Mouse (Mus musculus) liver (tissue): Measurements from ENCODE around the gene Sec14l2.

Experiments
- DNase-seq: peaks from one replicate; pipeline ENCODE4 v3.0.0-alpha.2; 2020; ENCODE audit warnings: mixed read lengths

The Sec14l2 gene

DNA sequence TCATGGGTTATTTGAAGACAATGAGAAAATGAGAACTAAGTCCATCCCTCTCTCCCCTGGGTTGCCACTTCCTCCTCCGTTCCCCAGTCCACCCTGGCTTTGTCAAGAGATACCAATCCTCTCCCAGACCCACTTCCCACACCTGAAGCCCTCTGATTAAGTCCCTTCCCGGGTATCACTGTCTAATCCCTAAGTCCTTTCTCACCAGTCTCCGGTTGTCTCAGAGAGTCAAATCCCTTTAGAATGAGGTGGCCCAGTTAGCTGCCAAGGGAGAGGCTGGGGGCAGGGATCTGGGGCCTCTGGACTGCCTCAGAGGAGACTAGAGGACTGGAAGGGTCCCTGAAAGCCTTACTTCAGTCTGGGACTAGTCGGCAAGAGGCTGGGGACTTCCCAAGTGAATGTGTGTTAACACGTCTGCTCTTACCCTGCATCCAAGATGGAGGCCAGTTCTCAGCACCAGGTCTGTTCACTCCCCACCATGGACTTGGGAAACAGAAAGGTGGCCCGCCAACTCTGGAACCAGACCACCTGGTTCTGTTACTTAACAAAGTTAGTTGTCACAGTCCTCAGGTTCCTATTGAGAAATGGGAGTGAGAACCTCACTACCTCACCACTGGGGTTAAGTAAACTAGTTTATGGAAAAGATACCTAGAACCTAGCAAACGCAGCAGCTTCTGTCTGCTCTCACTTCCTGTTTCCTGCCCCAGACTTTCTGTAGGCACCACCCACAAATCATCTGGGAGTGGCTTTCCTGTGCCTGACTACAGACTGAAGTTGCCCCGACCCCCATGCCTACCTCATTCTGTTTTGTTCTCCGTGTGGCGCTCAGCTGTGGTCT is at the start of gene Sec14l2:
Gene Sec14l2 (minus strand): TSS at position 674 of the 838 bp plus-strand sequence.
- peak; percentile 47 for DNase-seq

DNA sequence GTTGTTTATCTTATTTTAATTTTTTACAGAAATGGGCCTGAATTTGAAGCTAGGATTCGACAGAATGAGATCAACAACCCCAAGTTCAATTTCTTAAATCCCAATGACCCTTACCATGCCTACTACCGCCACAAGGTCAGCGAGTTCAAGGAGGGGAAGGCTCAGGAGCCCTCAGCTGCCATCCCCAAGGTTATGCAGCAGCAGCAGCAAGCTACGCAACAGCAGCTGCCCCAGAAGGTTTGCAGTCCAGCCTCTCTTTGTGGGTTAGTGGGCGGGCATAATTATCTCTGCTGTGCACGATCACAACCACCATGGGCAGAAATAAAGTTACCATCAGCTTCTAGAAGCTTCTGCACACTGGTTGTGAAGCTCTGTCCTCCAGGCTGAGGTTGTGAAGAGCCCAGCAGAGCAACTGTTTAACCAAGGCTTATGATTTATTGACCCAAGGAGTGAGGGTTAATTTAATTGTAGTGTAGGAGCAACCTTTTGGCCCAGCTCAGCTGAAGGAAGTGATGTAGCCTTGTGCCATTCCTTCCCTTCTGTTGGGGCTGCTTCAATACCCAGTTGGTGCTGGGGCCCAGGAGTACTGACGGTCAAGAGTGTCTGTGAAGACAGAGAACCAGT is 43.4 kb upstream of the Sec14l2 start:
- no peak for DNase-seq

DNA sequence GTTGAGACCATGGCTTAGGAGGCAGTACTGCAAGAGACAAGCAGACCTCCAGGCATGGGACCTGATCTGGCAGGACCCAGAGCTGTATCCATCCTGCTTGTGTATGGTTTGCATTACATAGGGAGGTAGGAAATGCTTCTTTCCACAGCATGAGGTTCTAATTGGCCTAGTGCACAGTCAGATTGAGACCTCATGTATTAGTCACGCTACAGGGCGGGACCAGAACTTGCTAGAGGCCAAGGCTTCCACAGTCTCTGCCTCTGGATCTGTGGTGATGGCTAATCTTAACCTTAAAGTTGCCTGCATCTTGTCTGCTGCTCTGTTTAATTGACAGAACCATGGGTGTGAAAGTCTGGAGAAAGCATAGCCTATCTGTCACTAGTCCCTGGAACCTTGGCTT is 41.5 kb upstream of the Sec14l2 start:
- no peak for DNase-seq

DNA sequence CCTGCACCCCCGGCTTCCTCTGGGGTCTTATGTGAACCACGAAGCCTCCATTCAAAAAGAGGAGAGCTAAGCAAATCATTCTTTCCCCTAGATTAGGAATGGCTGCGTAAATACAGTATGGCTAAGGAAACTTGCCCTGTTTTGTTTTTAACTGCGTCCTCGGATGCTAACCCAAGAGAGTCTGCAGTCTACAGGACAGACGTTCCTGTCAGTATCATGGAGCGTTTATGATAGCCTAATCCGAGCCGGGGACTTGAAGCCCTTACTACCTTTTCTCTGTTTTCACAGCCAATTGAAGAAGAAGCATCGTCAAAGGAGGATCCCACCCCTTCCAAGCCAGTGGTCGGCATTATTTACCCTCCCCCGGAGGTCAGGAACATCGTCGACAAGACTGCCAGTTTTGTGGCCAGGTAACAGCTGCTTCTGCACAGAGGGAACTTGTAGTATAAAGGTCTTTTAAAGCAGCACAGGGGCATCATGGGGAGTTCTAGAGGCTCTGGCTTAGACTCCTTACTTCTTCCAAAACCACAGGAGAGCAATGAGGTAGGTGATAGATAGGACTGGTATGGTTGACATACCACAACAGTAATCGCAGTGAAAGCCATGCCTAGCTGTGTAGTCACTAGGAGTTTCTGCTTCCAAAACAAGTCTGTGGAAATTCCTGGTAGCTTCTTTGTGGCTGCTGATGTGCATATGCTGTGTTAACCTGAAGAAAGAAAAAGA is 37.7 kb upstream of the Sec14l2 start:
- no peak for DNase-seq

DNA sequence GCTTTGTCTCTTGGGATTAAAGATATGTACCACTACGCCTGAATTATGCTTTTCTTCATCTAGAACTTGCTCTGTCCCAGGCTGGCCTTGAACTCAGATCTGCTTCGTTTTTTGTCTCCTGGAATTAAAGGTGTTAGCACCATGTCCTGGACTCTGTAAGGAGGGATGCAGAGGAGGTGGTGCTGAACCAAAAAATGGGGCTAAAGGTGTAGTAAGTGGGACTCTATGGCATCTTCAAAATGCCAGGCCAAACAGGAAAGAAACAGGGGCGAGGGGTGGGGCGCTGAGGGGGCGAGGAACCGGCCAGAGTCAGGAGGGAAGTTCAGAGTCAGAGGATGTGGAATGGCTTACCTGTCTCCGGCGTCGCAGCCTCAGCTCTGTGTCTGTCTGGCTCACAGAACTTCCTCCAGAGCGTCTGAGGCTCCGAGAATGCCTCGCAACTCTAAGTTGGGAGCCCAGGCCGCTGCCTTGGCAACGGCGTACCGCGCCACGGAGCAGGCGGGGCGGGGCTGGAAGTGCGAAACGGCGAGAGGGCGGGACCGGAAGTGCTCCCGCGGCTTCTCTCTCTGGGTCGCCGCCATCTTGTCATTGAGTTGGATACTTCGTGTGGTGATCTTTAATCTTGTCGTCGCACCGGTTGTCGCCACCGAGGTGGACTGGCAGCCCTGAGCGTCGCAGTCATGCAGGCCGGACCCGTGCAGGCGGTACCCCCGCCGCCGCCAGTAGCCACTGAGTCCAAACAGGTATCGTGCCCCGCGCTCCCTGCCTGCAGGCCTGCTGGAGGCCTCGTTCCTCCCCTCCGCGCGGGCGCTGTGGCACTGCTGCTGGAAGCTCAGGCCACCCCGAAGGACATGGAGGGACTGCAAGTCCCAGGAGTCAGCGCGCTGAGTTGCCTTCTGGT is 36.8 kb upstream of the Sec14l2 start, which contains the start of the genes Ccdc157 and Sf3a1:
Gene Ccdc157 (minus strand): TSS at position 486 of the 901 bp plus-strand sequence.
Gene Sf3a1 (plus strand): TSS at position 543 of the 901 bp plus-strand sequence.
- peak; percentile 92 for DNase-seq

DNA sequence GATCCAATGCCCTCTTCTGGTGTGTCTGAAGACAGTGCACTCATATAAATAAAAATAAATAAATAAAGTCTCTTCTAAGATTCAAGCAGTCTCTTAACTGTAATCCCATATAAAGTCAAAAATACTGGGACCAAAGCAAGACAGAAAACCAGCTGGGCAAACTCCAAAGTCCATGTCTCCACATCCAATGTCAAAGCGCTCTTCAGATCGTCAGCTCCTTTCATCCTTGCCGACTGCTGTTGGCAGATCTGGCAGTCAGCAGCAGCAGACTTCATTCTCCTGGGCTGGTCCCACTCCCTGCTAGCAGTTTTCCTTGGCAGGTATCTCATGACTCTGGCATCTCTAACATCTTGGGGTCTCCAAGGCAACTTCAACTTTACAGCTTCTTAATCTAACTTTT is 35.5 kb upstream of the Sec14l2 start:
- DNase-seq: no peak

DNA sequence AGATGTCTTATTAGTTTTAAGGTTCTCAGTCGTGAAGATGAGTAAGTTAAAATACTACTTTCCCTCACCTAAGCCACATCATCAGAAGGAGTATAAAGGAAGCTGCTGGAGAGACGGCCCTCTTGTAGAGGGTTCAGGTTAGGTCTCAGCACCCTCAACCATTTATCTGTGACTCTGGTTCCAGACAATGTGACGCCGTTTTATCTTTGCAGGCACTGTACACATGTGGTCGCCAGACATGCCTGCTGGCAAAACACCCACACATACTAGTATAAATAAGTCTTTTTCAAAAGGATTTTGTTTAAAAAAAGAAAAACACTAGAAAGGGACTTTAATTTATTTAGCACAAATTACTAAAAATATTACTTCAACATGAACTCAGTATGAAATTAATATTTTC is 32.4 kb upstream of the Sec14l2 start:
- DNase-seq: no peak

DNA sequence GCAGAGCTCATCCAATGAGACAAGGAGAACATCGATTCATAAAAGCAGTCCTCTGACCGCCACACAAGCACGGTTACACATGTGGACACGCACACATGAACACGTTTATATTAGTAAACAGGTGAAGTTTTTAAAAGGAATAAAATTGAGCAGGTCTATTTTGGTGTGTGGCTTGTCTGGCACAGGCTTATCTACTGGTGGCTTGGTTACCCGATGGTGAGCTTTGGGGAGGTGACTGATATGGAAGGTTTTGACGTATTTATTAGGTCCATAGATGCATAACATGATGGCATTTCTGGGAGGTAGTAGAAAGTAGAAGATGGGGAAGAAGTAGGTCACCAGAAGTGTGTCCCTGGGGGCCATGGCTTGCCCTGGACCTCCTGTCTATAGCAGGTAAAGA is 30.5 kb upstream of the Sec14l2 start:
- no peak for DNase-seq

DNA sequence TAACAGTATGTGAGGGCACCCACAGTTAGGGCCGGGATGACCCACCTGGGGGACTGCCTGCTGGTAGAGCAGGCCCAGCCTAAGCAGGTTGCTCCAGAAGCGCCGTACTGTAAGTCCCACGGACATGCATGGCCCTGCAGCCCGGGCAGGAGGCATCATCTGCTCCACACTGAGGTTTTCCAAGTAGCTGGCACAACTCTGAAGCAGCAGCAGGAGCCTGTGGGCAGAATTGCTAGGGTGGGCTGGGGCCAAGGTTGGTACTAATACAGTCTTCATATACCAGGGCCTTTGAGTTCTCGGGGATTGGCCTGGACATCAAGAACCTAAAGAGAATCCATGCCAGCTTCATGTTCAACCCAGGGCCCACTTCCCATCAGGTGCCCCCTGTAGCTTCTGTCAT is 26.7 kb upstream of the Sec14l2 start:
- no peak for DNase-seq

DNA sequence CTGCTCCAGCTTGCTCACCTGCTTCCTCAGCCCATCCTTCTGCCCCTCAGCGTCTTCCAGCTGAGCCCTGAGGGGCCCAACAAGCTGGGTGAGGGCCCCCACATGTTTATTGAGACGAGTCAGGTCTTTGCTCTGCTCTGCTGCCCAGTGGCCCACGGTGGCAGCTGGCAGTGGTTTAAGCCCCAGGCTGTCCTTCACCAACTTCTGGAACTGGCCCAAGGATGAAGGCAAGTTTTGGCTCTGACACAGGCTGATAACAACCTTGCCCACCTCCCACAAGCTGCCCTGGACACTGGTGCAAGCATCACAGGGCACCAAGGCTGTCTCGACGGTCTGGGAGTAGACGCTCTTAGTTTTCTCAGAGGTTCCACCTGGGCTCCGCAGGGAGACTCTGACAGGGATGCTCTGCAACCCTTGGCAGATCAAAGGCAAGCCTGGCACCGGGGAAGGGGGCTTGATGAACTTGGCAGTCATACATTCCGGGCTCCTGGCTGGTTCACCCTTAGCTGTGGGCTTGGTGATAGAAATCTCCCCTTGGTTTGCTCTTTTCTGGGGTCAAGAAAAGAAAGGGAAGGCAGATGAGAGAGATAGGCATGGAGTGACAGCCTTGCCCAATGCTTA is 25.4 kb upstream of the Sec14l2 start:
- no peak for DNase-seq

DNA sequence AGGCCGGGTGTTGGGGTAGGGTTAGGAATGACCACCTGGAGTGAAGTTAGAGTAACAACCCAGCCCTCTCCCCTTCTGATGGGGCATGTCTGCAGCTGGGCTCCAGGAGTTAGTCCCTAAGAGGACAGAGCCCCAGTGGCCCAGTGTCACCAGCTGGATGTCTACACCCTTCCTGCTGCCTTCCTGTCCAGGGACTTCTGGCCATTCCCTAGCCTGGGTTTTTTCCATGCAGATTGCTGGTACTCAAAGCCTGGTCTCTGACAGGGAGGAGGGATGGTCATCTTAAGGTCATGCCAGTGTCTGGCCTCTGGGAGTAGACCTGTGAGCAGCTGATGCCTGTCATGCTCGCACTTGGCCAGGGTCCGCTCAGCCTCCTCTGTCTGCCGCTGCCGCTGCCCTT is 24.9 kb upstream of the Sec14l2 start:
- no peak for DNase-seq

DNA sequence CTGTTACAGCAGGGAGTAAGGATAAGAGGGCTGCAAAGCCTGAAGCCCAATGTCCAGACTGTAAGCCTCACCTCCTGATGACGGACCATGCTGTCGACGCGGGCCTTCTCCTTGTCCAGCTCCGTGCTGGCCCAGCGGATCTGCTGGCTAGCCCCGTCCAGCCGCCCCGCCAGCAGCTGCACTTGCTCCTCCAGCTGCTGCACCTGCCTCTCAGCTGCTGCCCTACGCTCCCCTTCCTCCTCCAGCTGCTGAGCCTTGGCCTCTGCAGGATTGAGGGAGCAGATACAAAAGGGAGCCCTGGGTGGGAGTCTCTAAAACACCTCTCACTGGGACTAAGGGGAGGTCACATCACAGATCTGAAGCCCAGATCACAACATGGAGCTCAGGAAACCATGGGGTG is 23.9 kb upstream of the Sec14l2 start:
- DNase-seq: no peak

DNA sequence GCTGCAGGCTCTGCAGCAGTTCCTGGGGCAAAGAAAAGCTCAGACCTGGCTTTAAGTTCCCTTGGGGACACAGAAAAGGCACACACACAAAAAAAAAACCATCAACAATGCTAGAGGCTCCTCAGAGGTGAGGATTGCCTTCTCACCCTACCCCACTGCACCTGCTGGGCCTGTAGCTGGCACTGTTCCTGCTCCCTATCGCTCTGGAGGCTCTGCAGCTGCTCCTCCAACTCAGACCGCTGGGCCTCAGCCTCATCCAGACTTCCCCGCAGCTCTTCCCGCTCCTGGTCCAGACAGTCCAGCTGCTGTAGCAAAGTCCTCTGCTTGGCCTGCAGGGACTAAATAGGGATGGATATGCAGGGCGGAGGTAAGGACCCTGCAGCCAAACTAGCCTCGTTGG is 23.2 kb upstream of the Sec14l2 start:
- no peak for DNase-seq

DNA sequence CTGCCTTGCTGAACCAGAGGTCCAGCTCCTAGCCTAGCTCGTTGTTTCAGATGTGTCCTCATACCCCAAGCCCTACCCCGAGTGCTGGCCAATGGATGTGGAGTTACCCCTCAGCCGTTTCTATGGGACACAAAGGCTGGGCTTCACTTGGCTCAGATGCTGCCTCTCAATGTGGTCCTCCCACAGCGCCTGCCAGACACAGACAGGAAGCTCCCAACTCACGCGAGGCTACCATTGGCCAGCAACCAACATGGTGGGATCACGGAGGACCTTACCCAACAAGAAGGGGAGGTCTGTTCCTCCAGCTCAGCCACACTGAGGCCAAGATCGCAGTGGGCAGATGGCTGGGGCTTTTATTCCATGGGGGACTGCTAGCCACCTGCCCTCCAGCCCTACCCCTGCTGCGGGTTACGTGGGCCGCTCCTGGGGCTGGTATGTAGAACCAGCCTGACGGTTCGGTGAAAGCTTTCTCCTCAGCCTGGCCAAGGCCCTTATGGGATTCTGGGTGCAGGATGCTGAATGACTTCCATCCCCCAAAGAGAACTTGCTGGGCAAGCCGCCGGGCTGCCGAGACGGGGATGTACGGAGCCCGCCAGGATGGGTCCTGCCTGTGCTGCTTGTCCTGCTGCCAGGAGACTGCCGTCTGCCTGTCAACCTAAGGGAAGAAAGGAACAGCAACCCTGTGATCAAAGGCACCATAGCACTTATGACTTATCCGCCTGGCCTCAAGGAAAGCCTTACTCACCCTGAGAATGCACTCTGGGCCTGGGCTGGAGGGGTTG is 20.3 kb upstream of the Sec14l2 start:
- no peak for DNase-seq

DNA sequence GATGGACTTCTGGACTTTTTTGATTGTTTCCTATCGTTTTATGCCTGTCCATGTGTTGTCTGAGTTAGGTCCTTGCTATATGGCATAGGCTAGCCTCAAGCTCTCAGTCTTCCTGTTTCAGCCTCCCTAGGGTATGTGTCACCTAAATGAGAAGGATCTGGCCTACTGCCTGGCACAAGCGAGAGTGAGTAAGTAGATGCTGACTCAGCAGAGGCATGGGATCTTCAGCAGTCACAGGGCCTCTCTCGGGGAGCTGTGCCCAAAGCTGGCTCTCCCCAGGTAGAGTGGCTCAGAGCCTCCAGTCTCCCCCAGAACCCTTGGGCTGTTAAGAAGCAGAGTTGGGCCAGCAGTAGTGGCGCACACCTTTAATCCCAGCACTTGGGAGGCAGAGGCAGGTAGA is 19.1 kb upstream of the Sec14l2 start:
- no peak for DNase-seq

DNA sequence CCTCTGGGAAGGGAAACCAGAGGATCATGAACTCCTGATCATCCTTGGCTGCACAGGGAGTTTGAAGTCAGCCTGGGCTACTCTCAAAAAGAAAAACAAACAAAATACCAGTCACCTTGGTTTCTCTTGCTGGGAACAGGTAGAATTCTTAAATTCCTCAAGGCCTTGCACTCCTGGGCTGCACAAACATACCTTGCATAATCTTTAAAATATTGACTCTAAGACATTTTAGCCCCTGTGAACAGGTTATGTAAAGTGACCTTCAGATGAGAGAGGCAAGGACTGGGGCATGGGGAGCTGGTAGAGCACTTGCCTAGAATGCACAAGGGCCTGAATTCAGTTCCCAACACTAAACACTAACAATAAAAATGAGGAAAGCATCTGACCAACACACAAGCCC is 18.3 kb upstream of the Sec14l2 start:
- no peak for DNase-seq

DNA sequence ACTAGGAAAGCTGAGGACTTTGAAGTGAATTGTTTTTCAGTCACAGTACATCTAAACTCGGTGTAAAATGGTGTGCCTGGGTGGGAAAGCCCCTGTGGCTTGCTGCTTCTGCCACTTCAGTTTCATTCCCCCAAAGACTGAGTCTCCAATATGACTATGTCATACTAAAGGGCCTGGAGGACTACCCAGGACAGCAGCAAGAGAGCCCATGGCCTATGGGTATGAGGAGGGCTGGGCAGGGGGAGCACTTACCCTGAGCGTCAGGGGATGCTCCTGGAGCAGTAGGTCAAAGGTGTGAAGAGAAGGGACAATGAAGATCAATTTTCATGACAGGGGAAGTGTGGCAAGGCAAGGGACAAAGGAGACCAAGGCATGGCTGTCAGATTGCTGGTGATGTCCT is 15.7 kb upstream of the Sec14l2 start:
- DNase-seq: no peak

DNA sequence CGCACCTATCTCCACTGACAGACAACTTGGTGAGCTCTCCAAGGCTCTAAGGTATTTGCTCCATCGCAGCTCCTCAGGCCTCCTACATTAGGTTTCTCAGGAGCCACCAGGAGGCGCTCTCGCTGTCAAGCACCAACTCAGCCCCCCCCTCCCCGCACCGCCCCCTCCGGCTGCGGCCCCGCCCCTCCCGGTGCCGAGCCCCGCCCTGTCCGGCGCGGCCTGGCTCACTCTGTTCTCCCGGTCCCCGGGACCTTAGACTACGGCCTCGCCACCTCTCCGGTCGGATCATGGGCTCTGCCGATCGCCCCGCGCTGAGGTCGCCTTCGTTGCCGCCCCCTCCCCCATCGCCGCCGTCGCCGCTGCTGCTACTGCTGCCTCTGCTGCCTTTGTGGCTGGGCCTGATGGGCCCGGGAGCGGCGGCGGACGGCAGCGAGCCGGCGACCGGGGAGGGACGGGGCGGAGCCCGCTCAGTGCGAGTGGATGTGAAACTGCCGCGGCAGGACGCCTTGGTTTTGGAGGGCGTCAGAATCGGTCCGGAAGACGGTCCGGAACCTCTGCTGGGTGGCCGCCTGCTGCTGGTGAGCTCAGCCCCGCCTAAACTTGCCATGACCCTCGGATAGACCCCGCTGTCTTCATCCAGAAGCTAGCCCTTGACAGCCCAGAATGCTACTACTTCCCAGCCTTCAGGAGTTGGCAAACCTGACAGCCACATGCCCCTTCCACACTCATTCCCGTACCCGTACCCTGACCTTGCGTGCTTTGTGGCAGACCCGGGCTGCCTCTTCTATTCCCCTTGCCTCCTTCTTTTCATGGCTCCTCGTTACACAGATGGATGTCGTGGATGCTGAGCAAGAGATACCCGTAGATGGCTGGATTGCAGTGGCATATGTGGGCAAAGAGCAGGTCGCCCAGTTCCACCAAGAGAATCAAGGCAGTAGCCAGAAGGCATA is 12.0 kb upstream of the Sec14l2 start, which contains the start of gene Rnf215:
Gene Rnf215 (plus strand): TSS at position 217 of the 950 bp plus-strand sequence.
- DNase-seq: peak; percentile 96

DNA sequence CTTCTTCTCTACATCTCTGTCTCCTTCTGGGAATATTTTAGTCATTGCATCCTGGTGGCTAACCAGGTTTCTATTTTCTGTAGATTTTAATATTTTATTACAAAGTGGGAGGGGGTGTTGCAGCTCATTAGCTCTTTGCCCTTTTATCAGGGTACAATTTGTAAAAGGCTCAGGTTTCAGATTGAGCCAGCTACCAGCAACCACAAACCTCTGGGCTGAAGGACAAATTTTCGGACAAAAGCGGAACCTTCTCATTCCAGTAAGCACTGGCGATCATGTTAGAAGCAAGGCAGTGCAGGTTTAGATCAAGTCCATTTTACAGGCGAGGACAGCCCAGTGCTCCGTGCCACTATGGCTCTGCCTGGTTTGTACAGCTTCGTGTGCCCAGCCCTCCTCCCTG is 11.2 kb upstream of the Sec14l2 start:
- no peak for DNase-seq

DNA sequence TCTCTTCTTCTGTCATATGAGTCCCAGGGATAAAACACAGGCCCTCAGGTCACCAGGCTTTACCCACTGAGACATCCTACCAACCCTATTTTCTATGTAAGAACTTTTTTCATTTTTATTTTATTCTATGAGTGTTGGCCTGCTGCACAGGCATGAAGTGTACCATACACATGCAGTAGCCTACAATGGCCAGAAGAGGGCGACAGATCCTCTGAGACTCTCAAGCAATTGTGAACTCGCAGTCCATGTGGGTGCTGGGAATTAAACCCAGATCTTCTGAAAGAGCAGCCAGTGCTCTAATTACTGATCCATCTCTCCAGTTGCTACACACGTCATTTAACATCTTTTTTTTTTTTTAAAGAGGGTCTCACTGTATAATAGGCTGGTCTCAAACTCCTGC is 10.2 kb upstream of the Sec14l2 start:
- DNase-seq: peak; percentile 40
